Mouse (Mus musculus) midbrain, embryonic 14.5 days (tissue): ENCODE measurements at regions not wholly inside any gene's neighbourhood (a gene's known extent, or its start where the extent isn't known, plus 50 kb on each side); places are given as distances from the start of the nearest gene placed in this dataset.
"Not testable (repeated sequence)": the region's sequence is repeated elsewhere in the genome, so short reads cannot be mapped to it uniquely, and the experiment has no call there.

Experiments used
- ATAC-seq: fragments of 200-750 bp; cut with Nextera tagmentation; 2 replicates; pipeline ENCODE4 v1.8.0; 2017; ENCODE audit warnings: moderate number of reproducible peaks, moderate library complexity; ENCODE audit not compliant: low FRiP score, low TSS enrichment
- DNase-seq: peaks from one replicate; pipeline ENCODE4 v3.0.0-alpha.2; 2015
- H3K27ac ChIP-seq: fragments of 300-500 bp; sonication (generic); replicated peaks from 2 replicates; pipeline ENCODE4 v1.5.1; 2014; ENCODE audit warnings: mild to moderate bottlenecking, low read depth, low read length, moderate library complexity
- H3K27me3 ChIP-seq: fragments of 300-500 bp; sonication (generic); 2 replicates; pipeline ENCODE4 v1.6.1; 2014; ENCODE audit warnings: low read length, control low read depth, mixed read lengths; ENCODE audit not compliant: control insufficient read depth, insufficient read depth
- H3K36me3 ChIP-seq: fragments of 300-500 bp; sonication (generic); 2 replicates; pipeline ENCODE4 v1.6.1; 2014; ENCODE audit warnings: low read length, control low read depth; ENCODE audit not compliant: control insufficient read depth, insufficient read depth
- H3K4me1 ChIP-seq: fragments of 300-500 bp; sonication (generic); 2 replicates; pipeline ENCODE4 v1.6.1; 2014; ENCODE audit warnings: mild to moderate bottlenecking, antibody characterized with exemption, low read length, control low read depth; ENCODE audit not compliant: control insufficient read depth, insufficient read depth
- H3K4me2 ChIP-seq: fragments of 300-500 bp; sonication (generic); 2 replicates; pipeline ENCODE4 v1.6.1; 2014; ENCODE audit warnings: mild to moderate bottlenecking, low read length, moderate library complexity
- H3K4me3 ChIP-seq: fragments of 300-500 bp; sonication (generic); replicated peaks from 2 replicates; pipeline ENCODE4 v1.5.1; 2014; ENCODE audit warnings: low read depth, low read length
- H3K9ac ChIP-seq: fragments of 300-500 bp; sonication (generic); replicated peaks from 2 replicates; pipeline ENCODE4 v1.6.1; 2014; ENCODE audit warnings: mild to moderate bottlenecking, low read length, moderate library complexity
- H3K9me3 ChIP-seq: fragments of 300-500 bp; sonication (generic); 2 replicates; pipeline ENCODE4 v1.6.1; 2016; ENCODE audit warnings: low read length, control low read depth, mixed read lengths; ENCODE audit not compliant: control insufficient read depth
- WGBS: fragments of 180-500 bp; shearing (Covaris S2); extraction: QIAGEN DNeasy Blood & Tissue Kit; methylation state at CpG from one replicate; pipeline ENCODE4 v1.1.7; 2014; 5-methylcytosine and 5-hydroxymethylcytosine counted together

DNA sequence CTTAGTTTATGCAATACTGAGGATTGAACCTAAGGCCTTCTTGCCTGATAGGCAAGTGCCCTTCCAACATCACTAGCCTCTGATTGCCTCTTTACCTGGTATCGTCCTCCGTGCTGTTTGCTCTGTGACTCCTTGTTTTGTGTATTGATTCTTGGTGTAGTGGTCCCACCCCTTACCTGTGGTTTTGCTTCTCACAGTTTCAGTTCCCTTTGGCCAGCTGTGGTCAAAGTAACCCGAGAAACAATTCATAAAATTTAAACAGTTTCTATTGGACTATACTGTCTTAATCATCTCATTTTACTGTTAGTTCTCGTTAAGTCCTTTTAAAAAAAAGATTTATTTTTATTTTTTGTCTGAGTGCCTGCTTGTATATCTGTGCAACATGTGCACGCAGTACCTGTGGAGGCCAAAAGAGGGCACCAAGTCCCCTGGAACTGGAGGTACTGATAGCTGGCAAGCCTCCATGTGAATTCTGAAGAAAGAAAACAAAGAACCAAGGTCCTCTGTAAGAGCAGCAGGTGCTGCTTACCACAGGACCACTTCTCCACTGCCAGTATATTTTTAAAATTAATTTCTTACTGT, 84.5 kb upstream of the C9orf72 start:
- Histone ChIP-seq H3K36me3 (no peaks in the 10 kb centered on the region), H3K27ac (no peak overlapping the region), H3K27me3 (no peaks in the 10 kb centered on the region), H3K4me1 (no peaks in the 10 kb centered on the region), H3K9ac (no peak overlapping the region), H3K9me3 (no peaks in the 10 kb centered on the region), H3K4me3 (no peak overlapping the region), H3K4me2 (no peak overlapping the region)
- WGBS: 69% methylated on average over 5 of the region's 5 CpGs
- DNase-seq (peak; percentile 75), ATAC-seq (no peak)

DNA sequence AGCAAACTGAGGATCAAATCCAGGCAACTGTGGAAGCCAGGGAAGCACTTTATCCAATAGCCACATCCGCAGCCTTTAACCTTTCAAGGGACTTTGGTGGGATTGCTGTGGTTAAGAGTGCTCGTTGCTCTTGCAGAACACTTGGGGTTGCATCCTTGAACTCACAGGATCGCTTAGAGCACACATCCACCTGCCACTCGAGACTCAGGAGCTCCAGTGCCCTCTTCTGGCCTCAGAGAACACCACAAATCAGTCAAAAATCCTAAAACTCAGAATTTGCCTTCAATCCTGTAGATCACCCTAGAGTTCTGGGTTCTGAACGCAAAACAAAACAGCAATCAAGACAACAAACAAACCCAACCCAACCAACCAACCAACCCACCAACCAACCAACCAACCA, 82.2 kb upstream of the C9orf72 start:
- no peaks in the 10 kb centered on the region for H3K36me3 ChIP-seq
- DNase-seq: no peak
- 69% methylated on average over 5 of the region's 5 CpGs for WGBS
- no peak for ATAC-seq
- no peak overlapping the region for H3K9ac ChIP-seq
- no peaks in the 10 kb centered on the region for H3K9me3 ChIP-seq
- no peaks in the 10 kb centered on the region for H3K27me3 ChIP-seq
- H3K4me2 ChIP-seq: no peak overlapping the region
- H3K4me1 ChIP-seq: no peaks in the 10 kb centered on the region
- no peak overlapping the region for H3K4me3 ChIP-seq
- H3K27ac ChIP-seq: no peak overlapping the region

GRCm38 (mm10) chr4:35305210-35305609, 79.2 kb upstream of the C9orf72 start:
- 66% methylated on average over 1 of the region's 1 CpGs for WGBS
- Histone ChIP-seq H3K27me3 (no peaks in the 10 kb centered on the region), H3K9me3 (no peaks in the 10 kb centered on the region)

DNA sequence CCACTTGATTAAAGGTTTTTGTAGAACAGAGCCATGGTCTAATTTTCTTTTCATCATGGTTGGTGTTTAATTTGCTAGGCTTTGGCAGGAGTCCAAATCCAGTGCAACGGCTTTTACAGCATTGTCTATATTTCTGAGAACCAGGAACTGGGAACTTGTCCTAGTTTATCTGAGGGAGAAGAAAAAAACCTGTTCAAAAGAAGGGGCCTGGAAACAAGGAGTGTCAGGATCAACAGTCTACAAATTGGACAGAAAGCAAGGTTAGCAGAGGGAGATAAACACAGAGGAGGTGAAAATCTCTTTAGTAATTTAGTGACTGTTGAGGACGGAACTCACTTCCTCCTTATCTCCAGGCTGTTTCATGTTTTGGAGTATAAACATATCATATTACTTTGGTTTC, 74.9 kb upstream of the C9orf72 start:
- H3K36me3 ChIP-seq: no peaks in the 10 kb centered on the region
- WGBS: 57% methylated on average over 2 of the region's 2 CpGs
- H3K4me2 ChIP-seq: no peak overlapping the region
- no peak overlapping the region for H3K4me3 ChIP-seq
- no peak overlapping the region for H3K27ac ChIP-seq
- no peaks in the 10 kb centered on the region for H3K4me1 ChIP-seq
- H3K9ac ChIP-seq: no peak overlapping the region
- H3K27me3 ChIP-seq: no peaks in the 10 kb centered on the region
- DNase-seq (peak; percentile 49), ATAC-seq (no peak)
- H3K9me3 ChIP-seq: no peaks in the 10 kb centered on the region

More at GRCm38 (mm10) chr4:35305210-35305609, 79.2 kb upstream of the C9orf72 start:
- Histone ChIP-seq H3K27ac (no peak overlapping the region), H3K4me1 (no peaks in the 10 kb centered on the region), H3K36me3 (no peaks in the 10 kb centered on the region), H3K4me3 (no peak overlapping the region), H3K4me2 (no peak overlapping the region), H3K9ac (no peak overlapping the region)
- ATAC-seq (no peak), DNase-seq (no peak)

DNA sequence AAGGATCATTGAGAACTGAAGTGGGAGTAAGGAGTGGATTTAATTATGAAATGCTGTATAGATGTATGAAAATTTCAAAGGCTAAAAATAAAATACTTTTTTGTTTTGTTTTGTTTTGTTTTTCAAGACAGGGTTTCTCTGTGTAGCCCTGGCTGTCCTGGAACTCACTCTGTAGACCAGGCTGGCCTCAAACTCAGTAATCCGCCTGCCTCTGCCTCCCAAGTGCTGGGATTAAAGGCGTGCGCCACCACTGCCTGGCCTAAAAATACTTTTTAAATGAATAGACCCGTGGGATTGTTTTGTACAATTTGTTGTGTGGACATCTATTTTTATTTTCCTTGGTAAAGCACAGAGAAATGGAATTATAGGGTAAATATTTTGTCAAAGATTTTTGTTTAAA, 74.4 kb upstream of the C9orf72 start:
- not testable (repeated sequence) for H3K4me3 ChIP-seq, H3K27ac ChIP-seq, DNase-seq, H3K36me3 ChIP-seq, H3K9ac ChIP-seq, H3K4me1 ChIP-seq, ATAC-seq, H3K9me3 ChIP-seq, H3K27me3 ChIP-seq, H3K4me2 ChIP-seq
- WGBS: 90% methylated on average over 4 of the region's 4 CpGs

DNA sequence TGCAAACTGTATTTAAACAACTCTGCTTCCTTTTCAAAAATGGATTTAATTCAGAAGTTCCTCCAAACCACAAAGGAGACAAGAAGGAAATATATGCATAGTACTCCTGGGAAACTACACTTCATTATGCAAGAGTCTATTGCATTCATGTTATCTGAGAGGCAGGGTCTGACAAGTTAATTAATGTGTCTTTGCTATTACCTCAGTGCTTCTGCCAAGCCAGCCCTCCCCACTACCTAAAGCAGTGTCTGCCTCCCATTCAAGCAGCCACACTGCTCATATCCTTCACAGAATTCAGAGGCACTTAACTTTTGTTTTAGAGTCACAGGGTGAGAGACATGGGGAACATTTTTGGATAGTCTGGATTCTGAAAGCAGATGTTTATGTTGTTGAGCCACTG, 58.6 kb upstream of the C9orf72 start:
- H3K4me3 ChIP-seq: no peak overlapping the region
- ATAC-seq (no peak; the same call in 1 of the 2 replicates), DNase-seq (peak; percentile 44)
- no peaks in the 10 kb centered on the region for H3K27me3 ChIP-seq
- no peaks in the 10 kb centered on the region for H3K36me3 ChIP-seq
- no peak overlapping the region for H3K4me2 ChIP-seq
- H3K4me1 ChIP-seq: no peaks in the 10 kb centered on the region
- H3K27ac ChIP-seq: no peak overlapping the region
- no peak overlapping the region for H3K9ac ChIP-seq
- H3K9me3 ChIP-seq: 0 out of 2 replicates have a peak, but pooled peaks cover 3% of the 10 kb centered on the region
